8 mouse cellular contexts compared by ENCODE assay signal in the genomic region with DNA sequence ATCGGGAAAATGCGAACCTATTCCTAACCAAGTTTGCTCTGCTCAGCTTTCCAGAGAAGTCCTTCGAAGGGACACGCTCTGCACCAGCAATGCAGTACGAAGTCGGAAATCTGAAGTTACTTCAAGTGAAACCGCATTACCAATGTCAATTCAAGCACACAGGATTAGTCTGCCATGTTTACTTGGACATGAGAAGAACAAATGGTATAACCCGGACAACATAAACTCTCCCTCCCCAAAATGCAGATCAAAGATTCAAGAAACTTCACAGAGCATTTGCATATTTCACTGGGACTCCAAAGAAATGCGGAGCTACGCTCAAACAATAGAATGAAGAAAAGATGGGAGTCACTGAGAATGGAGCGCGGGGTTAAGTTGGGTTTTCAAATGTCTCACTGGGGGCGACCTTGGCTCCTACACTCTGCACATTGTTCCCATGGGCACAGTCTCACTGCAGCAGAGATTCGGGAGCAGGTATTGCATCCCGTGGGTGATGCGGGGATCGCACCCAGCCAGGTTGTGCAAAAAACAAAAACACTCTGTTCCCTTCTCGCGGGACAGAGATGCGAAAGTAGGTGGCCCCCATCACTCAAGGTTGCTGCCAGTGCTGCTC. TPM values are rescaled to one million over a fixed set of nuclear protein-coding genes. Genes with fewer than 3 reads are reported as not detected.
DNase-seq lines count a peak whose midpoint lies in the region; ATAC-seq and TF ChIP-seq lines count a peak whose summit lies in the region.

No protein-coding gene starts in this region.

- H3K27me3 ChIP-seq in forebrain, embryonic 14.5 days (replicated peaks; ENCODE audit: control insufficient read depth, insufficient read depth, low read length): no peaks in the 10 kb centered on the region
- no peaks in the 10 kb centered on the region for H3K27me3 ChIP-seq in limb, embryonic 15.5 days
- no peaks in the 10 kb centered on the region for H3K27me3 ChIP-seq in neural tube, embryonic 12.5 days (replicated peaks)

- H3K9ac ChIP-seq in forebrain, embryonic 14.5 days (ENCODE audit: low read length): peak overlapping the region; percentile 99
- H3K9ac ChIP-seq in limb, embryonic 15.5 days: peak overlapping the region; percentile 97
- peak overlapping the region; percentile 99 for H3K9ac ChIP-seq in neural tube, embryonic 12.5 days

- H3K36me3 ChIP-seq in forebrain, embryonic 14.5 days (ENCODE audit: control insufficient read depth, insufficient read depth, low read length): peaks cover 8% of the 10 kb centered on the region
- H3K36me3 ChIP-seq in limb, embryonic 15.5 days: peaks cover 1% of the 10 kb centered on the region
- H3K36me3 ChIP-seq in neural tube, embryonic 12.5 days: peaks cover 7% of the 10 kb centered on the region; the same call in 1 of the 2 replicates

- H3K9me3 ChIP-seq in forebrain, embryonic 14.5 days (replicated peaks; ENCODE audit: control insufficient read depth, low read length): no peaks in the 10 kb centered on the region
- no peaks in the 10 kb centered on the region for H3K9me3 ChIP-seq in limb, embryonic 15.5 days
- no peaks in the 10 kb centered on the region for H3K9me3 ChIP-seq in neural tube, embryonic 12.5 days

- peak; percentile 24 for ATAC-seq in forebrain, embryonic 14.5 days
- peak; percentile 37; the same call in 1 of the 2 replicates for ATAC-seq in limb, embryonic 15.5 days (ENCODE audit: insufficient number of reproducible peaks, low FRiP score, low TSS enrichment, low read depth)
- peak; percentile 42 for ATAC-seq in neural tube, embryonic 12.5 days (ENCODE audit: low FRiP score, low read depth)
- ATAC-seq in erythroid progenitor cell, adult 5-6 weeks (replicated peaks; ENCODE audit: low FRiP score, poor library complexity, severe bottlenecking): no peak

- H3K4me1 ChIP-seq in lung, adult 2 months (ENCODE audit: control insufficient read depth, insufficient read depth, low read length): no peaks in the 10 kb centered on the region
- peaks cover 12% of the 10 kb centered on the region for H3K4me1 ChIP-seq in forebrain, embryonic 14.5 days (ENCODE audit: control insufficient read depth, insufficient read depth, low read length)
- peaks cover 18% of the 10 kb centered on the region for H3K4me1 ChIP-seq in limb, embryonic 15.5 days
- peaks cover 16% of the 10 kb centered on the region for H3K4me1 ChIP-seq in neural tube, embryonic 12.5 days

- H3K4me3 ChIP-seq in lung, adult 2 months (replicated peaks; ENCODE audit: extremely low read depth, low read depth, low read length): peak overlapping the region; percentile 73
- H3K4me3 ChIP-seq in forebrain, embryonic 14.5 days (ENCODE audit: low read depth, low read length): peak overlapping the region; percentile 90
- H3K4me3 ChIP-seq in limb, embryonic 15.5 days: peak overlapping the region; percentile 87
- H3K4me3 ChIP-seq in neural tube, embryonic 12.5 days: peak overlapping the region; percentile 95

- WGBS in lung, adult 2 months: 4% methylated on average over 20 of the region's 20 CpGs
- 1% methylated on average over 20 of the region's 20 CpGs for WGBS in forebrain, embryonic 14.5 days
- WGBS in limb, embryonic 15.5 days: 2% methylated on average over 20 of the region's 20 CpGs
- 3% methylated on average over 20 of the region's 20 CpGs for WGBS in neural tube, embryonic 12.5 days

- peak overlapping the region; percentile 83 for H3K4me2 ChIP-seq in forebrain, embryonic 14.5 days (ENCODE audit: low read length)
- H3K4me2 ChIP-seq in limb, embryonic 15.5 days: peak overlapping the region; percentile 75
- peak overlapping the region; percentile 74 for H3K4me2 ChIP-seq in neural tube, embryonic 12.5 days (replicated peaks)

- peak; percentile 33 for DNase-seq in lung, adult 2 months
- no peak for DNase-seq in lung, postnatal 25 days (ENCODE audit: low spot score)
- DNase-seq in brain, adult 2 months (ENCODE audit: low read depth, low spot score): peak; percentile 55
- DNase-seq in forebrain, embryonic 14.5 days (ENCODE audit: low spot score): no peak
- DNase-seq in induced T-regulatory cell, adult 2 months (ENCODE audit: low read depth): peak; percentile 51

- TF ChIP-seq POLR2A in lung, adult 2 months (IDR thresholded peaks at IDR 0.05; ENCODE audit: borderline replicate concordance, extremely low read depth, low read depth, low read length): no peak

- no peak for TF ChIP-seq CTCF in lung, adult 2 months (IDR thresholded peaks at IDR 0.05; ENCODE audit: insufficient read depth, low read length)

- H3K27ac ChIP-seq in forebrain, embryonic 14.5 days (ENCODE audit: low read depth, low read length): peak overlapping the region; percentile 100
- peak overlapping the region; percentile 100 for H3K27ac ChIP-seq in limb, embryonic 15.5 days
- peak overlapping the region; percentile 100 for H3K27ac ChIP-seq in neural tube, embryonic 12.5 days

RNA-seq across cellular contexts. Expression of a gene that starts 0.5 kb away (rescaled TPM):
- polyA plus RNA-seq in lung, adult 2 months (2012; rRNA removed): 14.5 and 19.0 TPM in 2 replicates
- polyA plus RNA-seq in forebrain, embryonic 14.5 days (2014; fragmentation: Nextera tagmentation; extraction: Ambion mirVana): 88.5 and 102 TPM in 2 replicates
- 56.7 and 66.9 TPM in 2 replicates for polyA plus RNA-seq in limb, embryonic 15.5 days (2015; fragmentation: Nextera tagmentation; extraction: Ambion mirVana)
- 99.5 and 103 TPM in 2 replicates for polyA plus RNA-seq in neural tube, embryonic 12.5 days (2016; fragmentation: Nextera tagmentation; extraction: Ambion mirVana)
- total RNA-seq in erythroid progenitor cell, adult 5-6 weeks (2015; ENCODE audit: low replicate concordance): 13.7 and 19.7 TPM in 2 replicates
- 42.4 and 47.5 TPM in 2 replicates for total RNA-seq in erythroid progenitor cell, adult 5-6 weeks (2017; ENCODE audit: low replicate concordance)

RNA-seq across cellular contexts. Expression of a gene that starts 38.0 kb away (rescaled TPM):
- polyA plus RNA-seq in lung, adult 2 months (2012; rRNA removed): 31.7 and 49.5 TPM in 2 replicates
- 52.0 and 54.6 TPM in 2 replicates for polyA plus RNA-seq in forebrain, embryonic 14.5 days (2014; fragmentation: Nextera tagmentation; extraction: Ambion mirVana)
- polyA plus RNA-seq in limb, embryonic 15.5 days (2015; fragmentation: Nextera tagmentation; extraction: Ambion mirVana): 43.2 and 44.8 TPM in 2 replicates
- 41.6 and 46.1 TPM in 2 replicates for polyA plus RNA-seq in neural tube, embryonic 12.5 days (2016; fragmentation: Nextera tagmentation; extraction: Ambion mirVana)
- 20.5 and 29.2 TPM in 2 replicates for total RNA-seq in erythroid progenitor cell, adult 5-6 weeks (2015; ENCODE audit: low replicate concordance)
- 12.1 and 13.2 TPM in 2 replicates for total RNA-seq in erythroid progenitor cell, adult 5-6 weeks (2017; ENCODE audit: low replicate concordance)

Comparison
In these comparisons a context has a peak if more than half of its experiments do, and no peak if none do; other contexts are left out.
1. DNase-seq: peak in lung, adult 2 months (single experiment), brain, adult 2 months (single experiment) and induced T-regulatory cell, adult 2 months (single experiment); none in lung, postnatal 25 days (single experiment) and forebrain, embryonic 14.5 days (single experiment).
2. Peak in every context shown above with its lines, with median percentiles within 50 percentile points of each other: H3K4me3 ChIP-seq, H3K27ac ChIP-seq, H3K4me2 ChIP-seq and H3K9ac ChIP-seq.